Mouse (Mus musculus): ENCODE results near the gene Vamp2. TPM values are rescaled to one million over a fixed set of nuclear protein-coding genes. Genes with fewer than 3 reads are reported as not detected.

The Vamp2 gene
- polyA plus RNA-seq, 1 experiment from 2014 or later: 64.2 TPM

DNA sequence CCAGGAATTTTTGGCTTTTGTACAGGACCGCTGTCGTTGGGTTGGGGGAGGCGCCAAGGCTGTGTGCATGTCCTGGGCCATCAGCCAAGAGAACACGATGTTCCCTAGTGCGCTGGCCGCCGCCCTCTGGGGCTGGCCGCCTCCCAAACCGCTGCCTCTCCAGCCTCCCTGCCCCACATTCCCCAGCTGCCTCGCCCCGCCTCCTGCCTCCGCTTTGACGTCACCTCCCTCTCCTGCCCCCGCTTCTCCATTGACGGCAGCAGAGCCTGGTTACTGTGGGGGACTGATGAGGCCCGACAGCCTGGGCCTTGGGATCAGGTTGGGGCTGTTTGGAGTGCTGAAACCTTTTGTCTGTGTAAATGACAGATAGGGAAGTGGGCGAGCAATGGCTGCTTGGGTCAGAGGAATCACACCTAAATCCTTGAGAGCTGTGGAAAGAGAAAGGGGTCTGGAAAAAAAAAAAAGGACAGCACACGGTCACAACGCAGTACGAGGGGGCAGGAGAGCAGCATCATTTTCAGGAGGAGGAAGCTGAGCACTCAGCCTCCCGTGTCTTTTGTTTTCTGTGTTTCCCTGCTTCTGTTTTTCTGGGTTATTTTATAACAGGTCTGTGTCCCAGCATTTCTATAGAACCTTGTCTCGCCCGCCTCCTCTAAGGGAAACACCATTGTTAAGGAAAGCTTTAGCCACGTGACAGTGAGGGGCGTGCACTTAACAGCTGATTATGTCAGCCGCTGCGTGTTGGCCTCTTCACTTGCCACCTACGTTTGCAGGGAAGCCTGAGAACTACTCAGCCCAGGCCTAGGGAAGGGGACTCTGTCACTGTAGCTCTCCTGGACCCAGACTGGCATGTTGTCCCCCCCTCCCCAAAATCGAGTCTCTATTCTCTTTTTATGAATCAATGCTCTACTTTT lies 9.0 kb downstream of the Vamp2 start:
- peak overlapping the region; percentile 26 for H3K4me3 ChIP-seq (ENCODE audit: low read depth, low read length)
- DNase-seq (ENCODE audit: low spot score) (peak; percentile 88), ATAC-seq (ENCODE audit: insufficient number of reproducible peaks, low FRiP score, low TSS enrichment, low read depth) (no peak)
- H3K9ac ChIP-seq (ENCODE audit: low read length): no peak overlapping the region; the same call in 1 of the 2 replicates
- no peaks in the 10 kb centered on the region for H3K9me3 ChIP-seq (ENCODE audit: control insufficient read depth, low read length)
- WGBS: 5% methylated on average over 29 of the region's 29 CpGs
- H3K36me3 ChIP-seq (ENCODE audit: control insufficient read depth, insufficient read depth, low read length): peaks cover 4% of the 10 kb centered on the region; the same call in 1 of the 2 replicates
- no peaks in the 10 kb centered on the region for H3K27me3 ChIP-seq (ENCODE audit: control insufficient read depth, insufficient read depth, low read length)
- H3K4me1 ChIP-seq (ENCODE audit: control insufficient read depth, insufficient read depth, low read length): peaks cover 37% of the 10 kb centered on the region
- no peak overlapping the region for H3K27ac ChIP-seq (replicated peaks; ENCODE audit: low read depth, low read length)
- H3K4me2 ChIP-seq (ENCODE audit: low read depth, severe bottlenecking): peak overlapping the region; percentile 92

DNA sequence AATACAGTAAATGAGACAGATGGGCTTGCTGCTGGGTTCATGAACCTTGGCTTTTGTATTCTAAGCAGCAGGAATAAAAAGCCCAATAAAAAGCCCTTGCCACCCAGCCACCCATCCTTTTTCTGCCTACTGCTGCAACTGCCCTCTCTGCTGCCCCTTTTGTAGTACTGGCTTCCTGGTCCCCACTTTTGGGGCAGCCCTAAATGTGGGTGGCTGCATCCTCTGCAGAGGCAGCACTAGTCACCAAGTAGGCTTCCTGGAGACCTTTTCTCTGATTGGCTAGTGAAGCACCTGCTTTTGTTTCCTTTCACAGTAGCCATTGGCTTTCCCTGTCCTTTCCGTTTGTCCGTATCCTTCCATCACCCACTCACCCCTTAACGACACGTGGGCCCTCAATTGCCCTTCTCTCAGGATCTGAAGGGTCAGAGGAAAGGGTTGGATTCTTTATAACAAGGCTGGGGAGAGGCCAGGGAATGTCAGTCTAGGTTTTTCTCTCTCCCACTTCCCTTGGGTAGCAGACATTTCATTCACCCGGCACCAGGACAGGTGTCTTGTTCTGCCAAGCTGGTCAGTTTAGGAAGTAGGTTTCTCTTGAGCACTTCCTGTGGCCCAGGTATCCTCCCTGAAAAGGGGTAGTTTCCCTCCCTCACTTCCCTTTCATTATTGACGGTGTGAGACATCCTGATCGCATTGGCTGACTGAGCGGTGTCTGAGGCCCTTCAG lies 9.9 kb downstream of the Vamp2 start:
- WGBS: 25% methylated on average over 8 of the region's 8 CpGs
- no peak overlapping the region for H3K9ac ChIP-seq (ENCODE audit: low read length)
- no peak overlapping the region for H3K27ac ChIP-seq (replicated peaks; ENCODE audit: low read depth, low read length)
- no peaks in the 10 kb centered on the region for H3K9me3 ChIP-seq (ENCODE audit: control insufficient read depth, low read length)
- peak overlapping the region; percentile 83 for H3K4me2 ChIP-seq (ENCODE audit: low read depth, severe bottlenecking)
- H3K27me3 ChIP-seq (ENCODE audit: control insufficient read depth, insufficient read depth, low read length): no peaks in the 10 kb centered on the region
- peak overlapping the region; percentile 50 for H3K4me3 ChIP-seq (ENCODE audit: low read depth, low read length)
- DNase-seq (ENCODE audit: low spot score) (no peak), ATAC-seq (ENCODE audit: insufficient number of reproducible peaks, low FRiP score, low TSS enrichment, low read depth) (no peak)
- H3K4me1 ChIP-seq (ENCODE audit: control insufficient read depth, insufficient read depth, low read length): peaks cover 37% of the 10 kb centered on the region
- peaks cover 5% of the 10 kb centered on the region; the same call in 1 of the 2 replicates for H3K36me3 ChIP-seq (ENCODE audit: control insufficient read depth, insufficient read depth, low read length)

- Histone ChIP-seq H3K27me3 (ENCODE audit: control insufficient read depth, insufficient read depth, low read length) (no peaks in the 10 kb centered on the region), H3K4me3 (ENCODE audit: low read depth, low read length) (peak overlapping the region; percentile 50), H3K9ac (ENCODE audit: low read length) (peak overlapping the region; percentile 31; the same call in 1 of the 2 replicates), H3K36me3 (ENCODE audit: control insufficient read depth, insufficient read depth, low read length) (peaks cover 10% of the 10 kb centered on the region; the same call in 1 of the 2 replicates), H3K4me2 (ENCODE audit: low read depth, severe bottlenecking) (peak overlapping the region; percentile 83), H3K9me3 (ENCODE audit: control insufficient read depth, low read length) (no peaks in the 10 kb centered on the region), H3K27ac (replicated peaks; ENCODE audit: low read depth, low read length) (0 out of 2 replicates have a peak overlapping the region, but pooled peaks have one; percentile 44), H3K4me1 (ENCODE audit: control insufficient read depth, insufficient read depth, low read length) (peaks cover 37% of the 10 kb centered on the region)
- WGBS: 0% methylated on average over 19 of the region's 19 CpGs
- peak; percentile 93 for DNase-seq (ENCODE audit: low spot score)
- ATAC-seq (ENCODE audit: insufficient number of reproducible peaks, low FRiP score, low TSS enrichment, low read depth): peak; percentile 67
Measured at GRCm38 (mm10) chr11:69098762-69099091, 10.4 kb downstream of the Vamp2 start.

GRCm38 (mm10) chr11:69099177-69099914 lies 11.1 kb downstream of the Vamp2 start:
- H3K4me1 ChIP-seq (ENCODE audit: control insufficient read depth, insufficient read depth, low read length): peaks cover 37% of the 10 kb centered on the region
- peak overlapping the region; percentile 31 for H3K9ac ChIP-seq (ENCODE audit: low read length)
- DNase-seq (ENCODE audit: low spot score): peak; percentile 50
- no peaks in the 10 kb centered on the region for H3K9me3 ChIP-seq (ENCODE audit: control insufficient read depth, low read length)
- H3K4me3 ChIP-seq (ENCODE audit: low read depth, low read length): peak overlapping the region; percentile 50
- WGBS: 1% methylated on average over 22 of the region's 22 CpGs
- no peak for ATAC-seq (ENCODE audit: insufficient number of reproducible peaks, low FRiP score, low TSS enrichment, low read depth)
- peak overlapping the region; percentile 48; the same call in 1 of the 2 replicates for H3K27ac ChIP-seq (replicated peaks; ENCODE audit: low read depth, low read length)
- H3K4me2 ChIP-seq (ENCODE audit: low read depth, severe bottlenecking): peak overlapping the region; percentile 83
- no peaks in the 10 kb centered on the region for H3K27me3 ChIP-seq (ENCODE audit: control insufficient read depth, insufficient read depth, low read length)
- peaks cover 15% of the 10 kb centered on the region; the same call in 1 of the 2 replicates for H3K36me3 ChIP-seq (ENCODE audit: control insufficient read depth, insufficient read depth, low read length)

- ATAC-seq (ENCODE audit: insufficient number of reproducible peaks, low FRiP score, low TSS enrichment, low read depth): no peak; the same call in 1 of the 2 replicates
Measured at GRCm38 (mm10) chr11:69099915-69100345, 11.6 kb downstream of the Vamp2 start.

GRCm38 (mm10) chr11:69100639-69101360 lies 12.5 kb downstream of the Vamp2 start:
- DNase-seq (ENCODE audit: low spot score) (no peak), ATAC-seq (ENCODE audit: insufficient number of reproducible peaks, low FRiP score, low TSS enrichment, low read depth) (no peak)
- Histone ChIP-seq H3K9me3 (ENCODE audit: control insufficient read depth, low read length) (no peaks in the 10 kb centered on the region), H3K27me3 (ENCODE audit: control insufficient read depth, insufficient read depth, low read length) (no peaks in the 10 kb centered on the region), H3K4me3 (ENCODE audit: low read depth, low read length) (peak overlapping the region; percentile 50; the same call in 1 of the 2 replicates), H3K4me2 (ENCODE audit: low read depth, severe bottlenecking) (peak overlapping the region; percentile 83; the same call in 1 of the 2 replicates), H3K4me1 (ENCODE audit: control insufficient read depth, insufficient read depth, low read length) (peaks cover 36% of the 10 kb centered on the region), H3K27ac (replicated peaks; ENCODE audit: low read depth, low read length) (no peak overlapping the region), H3K36me3 (ENCODE audit: control insufficient read depth, insufficient read depth, low read length) (peaks cover 22% of the 10 kb centered on the region; the same call in 1 of the 2 replicates), H3K9ac (ENCODE audit: low read length) (no peak overlapping the region)
- 93% methylated on average over 20 of the region's 20 CpGs for WGBS

More at GRCm38 (mm10) chr11:69099915-69100345, 11.6 kb downstream of the Vamp2 start:
- no peaks in the 10 kb centered on the region for H3K27me3 ChIP-seq (ENCODE audit: control insufficient read depth, insufficient read depth, low read length)
- no peak overlapping the region for H3K9ac ChIP-seq (ENCODE audit: low read length)
- no peaks in the 10 kb centered on the region for H3K9me3 ChIP-seq (ENCODE audit: control insufficient read depth, low read length)
- no peak overlapping the region; the same call in 1 of the 2 replicates for H3K27ac ChIP-seq (replicated peaks; ENCODE audit: low read depth, low read length)
- H3K4me2 ChIP-seq (ENCODE audit: low read depth, severe bottlenecking): peak overlapping the region; percentile 83
- peak; percentile 88 for DNase-seq (ENCODE audit: low spot score)
- H3K36me3 ChIP-seq (ENCODE audit: control insufficient read depth, insufficient read depth, low read length): peaks cover 17% of the 10 kb centered on the region; the same call in 1 of the 2 replicates
- 2% methylated on average over 23 of the region's 23 CpGs for WGBS
- peak overlapping the region; percentile 50 for H3K4me3 ChIP-seq (ENCODE audit: low read depth, low read length)
- peaks cover 37% of the 10 kb centered on the region for H3K4me1 ChIP-seq (ENCODE audit: control insufficient read depth, insufficient read depth, low read length)

DNA sequence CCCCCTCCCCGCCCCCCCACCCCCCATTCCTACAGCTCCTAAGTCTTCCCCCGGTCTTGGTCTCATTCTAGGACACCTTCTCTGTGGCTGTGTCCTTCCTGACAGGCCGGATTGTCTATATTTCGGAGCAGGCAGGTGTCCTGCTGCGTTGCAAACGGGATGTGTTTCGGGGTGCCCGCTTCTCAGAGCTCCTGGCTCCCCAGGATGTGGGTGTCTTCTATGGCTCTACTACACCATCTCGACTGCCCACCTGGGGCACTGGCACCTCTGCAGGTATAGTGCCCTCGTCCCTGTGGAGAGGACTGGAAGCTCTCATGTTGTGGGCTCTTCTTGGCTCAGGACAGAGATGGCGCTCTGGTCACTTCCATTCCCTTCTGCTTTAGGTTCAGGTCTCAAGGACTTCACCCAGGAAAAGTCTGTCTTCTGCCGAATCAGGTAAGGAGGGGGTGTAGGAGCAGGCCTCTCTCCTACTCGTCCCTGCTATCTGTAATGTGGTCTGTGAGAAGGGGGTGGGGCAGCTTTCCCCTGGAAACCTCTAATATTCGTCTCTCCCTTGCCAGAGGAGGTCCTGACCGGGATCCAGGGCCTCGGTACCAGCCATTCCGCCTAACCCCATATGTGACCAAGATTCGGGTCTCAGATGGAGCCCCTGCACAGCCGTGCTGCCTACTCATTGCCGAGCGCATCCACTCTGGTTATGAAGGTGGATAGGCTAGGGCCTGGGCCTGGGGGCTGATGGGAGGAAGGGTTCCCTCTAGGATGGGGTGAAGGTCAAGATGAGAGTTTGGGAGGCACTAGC lies 13.5 kb downstream of the Vamp2 start:
- Histone ChIP-seq H3K9me3 (ENCODE audit: control insufficient read depth, low read length) (no peaks in the 10 kb centered on the region), H3K27ac (replicated peaks; ENCODE audit: low read depth, low read length) (no peak overlapping the region), H3K4me2 (ENCODE audit: low read depth, severe bottlenecking) (no peak overlapping the region), H3K4me3 (ENCODE audit: low read depth, low read length) (no peak overlapping the region), H3K9ac (ENCODE audit: low read length) (no peak overlapping the region), H3K27me3 (ENCODE audit: control insufficient read depth, insufficient read depth, low read length) (no peaks in the 10 kb centered on the region), H3K4me1 (ENCODE audit: control insufficient read depth, insufficient read depth, low read length) (peaks cover 30% of the 10 kb centered on the region), H3K36me3 (ENCODE audit: control insufficient read depth, insufficient read depth, low read length) (peaks cover 24% of the 10 kb centered on the region; the same call in 1 of the 2 replicates)
- ATAC-seq (ENCODE audit: insufficient number of reproducible peaks, low FRiP score, low TSS enrichment, low read depth) (no peak), DNase-seq (ENCODE audit: low spot score) (no peak)
- 89% methylated on average over 21 of the region's 21 CpGs for WGBS

All from limb, embryonic 11.5 days (tissue).